Mouse (Mus musculus): ENCODE data around the gene Nfix. TPM values are rescaled to one million over a fixed set of nuclear protein-coding genes. Genes with fewer than 3 reads are reported as not detected.

The Nfix gene
- total and polyA plus RNA-seq, 2 experiments from 2014 or later, result 53.7 to 62.5 TPM

DNA sequence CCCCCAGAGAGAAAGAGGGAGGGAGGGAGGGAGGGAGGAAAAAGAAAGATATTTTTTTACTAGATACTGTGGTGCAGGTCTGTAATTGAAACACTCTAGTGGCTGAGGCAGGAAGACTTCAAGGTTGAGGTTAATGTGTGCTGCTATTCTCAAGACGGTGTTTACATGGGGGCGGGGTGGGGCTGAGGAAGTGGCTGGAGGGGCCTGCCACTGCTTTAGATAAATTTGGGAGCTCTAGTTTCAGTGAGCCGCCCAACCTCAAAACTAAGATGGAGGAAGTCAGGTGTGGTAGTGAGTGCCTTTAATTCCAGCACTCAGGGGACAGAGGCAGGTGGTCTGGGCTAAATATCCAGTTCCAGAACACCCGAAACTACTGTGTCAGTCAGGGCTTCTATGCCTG lies 25.5 kb upstream of the Nfix start:
- Histone ChIP-seq H3K9ac (replicated peaks; ENCODE audit: low read length, poor library complexity, severe bottlenecking) (no peak overlapping the region), H3K27me3 (ENCODE audit: insufficient read depth, low read length) (no peaks in the 10 kb centered on the region), H3K36me3 (ENCODE audit: insufficient read depth, low read length) (no peaks in the 10 kb centered on the region), H3K4me2 (ENCODE audit: low read depth, low read length, poor library complexity, severe bottlenecking) (no peak overlapping the region), H3K4me1 (ENCODE audit: insufficient read depth, low read length) (no peaks in the 10 kb centered on the region), H3K27ac (ENCODE audit: low read depth, low read length) (no peak overlapping the region), H3K9me3 (ENCODE audit: low read length) (no peaks in the 10 kb centered on the region), H3K4me3 (ENCODE audit: low read depth, low read length) (no peak overlapping the region)
- ATAC-seq (ENCODE audit: low FRiP score), result no peak
- WGBS, result 73% methylated on average over 4 of the region's 4 CpGs
- no peak for TF ChIP-seq CTCF (IDR thresholded peaks at IDR 0.05)
- no peak for DNase-seq (ENCODE audit: low spot score)

GRCm38 (mm10) chr8:84823653-84824052 lies 23.5 kb upstream of the Nfix start:
- Histone ChIP-seq H3K4me1 (ENCODE audit: insufficient read depth, low read length) (no peaks in the 10 kb centered on the region), H3K36me3 (ENCODE audit: insufficient read depth, low read length) (no peaks in the 10 kb centered on the region), H3K9ac (replicated peaks; ENCODE audit: low read length, poor library complexity, severe bottlenecking) (no peak overlapping the region), H3K4me2 (ENCODE audit: low read depth, low read length, poor library complexity, severe bottlenecking) (peak overlapping the region; percentile 38), H3K27me3 (ENCODE audit: insufficient read depth, low read length) (no peaks in the 10 kb centered on the region), H3K27ac (ENCODE audit: low read depth, low read length) (no peak overlapping the region), H3K4me3 (ENCODE audit: low read depth, low read length) (peak overlapping the region; percentile 17; the same call in 1 of the 2 replicates), H3K9me3 (ENCODE audit: low read length) (no peaks in the 10 kb centered on the region)
- peak; percentile 87 for DNase-seq (ENCODE audit: low spot score)
- under 1% methylated on average over 18 of the region's 18 CpGs for WGBS
- TF ChIP-seq CTCF (IDR thresholded peaks at IDR 0.05), result peak; percentile 92
- peak; percentile 80 for ATAC-seq (ENCODE audit: low FRiP score)

GRCm38 (mm10) chr8:84822723-84823122 lies 22.6 kb upstream of the Nfix start, which contains the start of gene Dand5:
Gene Dand5 (minus strand): TSS chr8:84822823.
- Histone ChIP-seq H3K9ac (replicated peaks; ENCODE audit: low read length, poor library complexity, severe bottlenecking) (no peak within 1 kb of the TSS), H3K4me1 (ENCODE audit: insufficient read depth, low read length) (no peaks in the 10 kb centered on the region), H3K27ac (ENCODE audit: low read depth, low read length) (no peak within 1 kb of the TSS), H3K4me3 (ENCODE audit: low read depth, low read length) (peak within 1 kb of the TSS; percentile 17; the same call in 1 of the 2 replicates), H3K36me3 (ENCODE audit: insufficient read depth, low read length) (no peaks in the 10 kb centered on the region), H3K4me2 (ENCODE audit: low read depth, low read length, poor library complexity, severe bottlenecking) (peak within 1 kb of the TSS; percentile 38), H3K27me3 (ENCODE audit: insufficient read depth, low read length) (no peaks in the 10 kb centered on the region), H3K9me3 (ENCODE audit: low read length) (no peaks in the 10 kb centered on the region)
- 37% methylated on average over 3 of the region's 3 CpGs for WGBS
- TF ChIP-seq CTCF (IDR thresholded peaks at IDR 0.05), result no peak
- DNase-seq (ENCODE audit: low spot score) (no peak), ATAC-seq (ENCODE audit: low FRiP score) (no peak)

DNA sequence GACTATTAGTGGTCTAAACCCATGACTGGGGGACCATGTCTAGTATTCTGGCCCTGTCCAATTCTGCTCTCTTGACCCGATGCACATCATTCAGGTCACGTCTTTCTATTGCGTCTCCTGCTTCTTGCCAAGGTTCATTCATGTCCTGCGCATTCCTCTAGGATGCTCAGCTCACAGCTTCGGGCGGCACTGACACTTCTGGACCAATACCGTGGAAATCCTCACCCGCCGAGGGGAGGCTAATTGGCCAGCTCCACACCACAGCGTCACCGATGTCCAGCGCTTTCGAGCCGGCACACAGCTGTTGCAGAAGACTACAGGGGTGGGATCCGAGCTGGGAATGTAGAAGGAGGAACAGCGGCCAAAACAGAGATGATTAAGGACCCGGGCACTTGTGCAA lies 16.0 kb upstream of the Nfix start:
- ATAC-seq (ENCODE audit: low FRiP score) (no peak), DNase-seq (ENCODE audit: low spot score) (no peak)

DNA sequence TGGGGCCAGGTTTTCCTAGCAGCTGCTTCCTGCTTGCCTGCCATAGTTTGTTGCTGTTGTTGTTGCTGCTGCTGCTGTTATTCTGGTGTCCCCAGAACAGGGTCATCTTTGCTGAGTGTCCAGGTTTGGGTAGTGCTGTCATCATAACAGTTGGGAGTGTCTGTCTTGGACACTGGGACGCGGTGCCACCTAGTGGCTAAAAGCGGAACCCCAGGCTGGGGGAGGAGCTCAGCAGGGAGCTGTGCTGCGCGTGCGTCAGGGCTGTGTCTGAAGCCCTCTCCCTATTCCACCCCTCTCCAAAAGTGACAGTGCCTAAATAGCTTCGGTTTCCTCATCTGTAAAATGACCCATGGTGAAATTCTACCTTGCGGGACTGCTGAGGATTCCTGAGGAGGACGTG lies 15.4 kb upstream of the Nfix start:
- Histone ChIP-seq H3K4me1 (ENCODE audit: insufficient read depth, low read length) (no peaks in the 10 kb centered on the region), H3K36me3 (ENCODE audit: insufficient read depth, low read length) (no peaks in the 10 kb centered on the region), H3K4me3 (ENCODE audit: low read depth, low read length) (no peak overlapping the region), H3K27ac (ENCODE audit: low read depth, low read length) (no peak overlapping the region), H3K9ac (replicated peaks; ENCODE audit: low read length, poor library complexity, severe bottlenecking) (no peak overlapping the region), H3K4me2 (ENCODE audit: low read depth, low read length, poor library complexity, severe bottlenecking) (no peak overlapping the region), H3K27me3 (ENCODE audit: insufficient read depth, low read length) (no peaks in the 10 kb centered on the region), H3K9me3 (ENCODE audit: low read length) (no peaks in the 10 kb centered on the region)
- whole genome bisulfite sequencing, result 15% methylated on average over 9 of the region's 9 CpGs
- TF ChIP-seq CTCF (IDR thresholded peaks at IDR 0.05), result peak; percentile 94
- DNase-seq (ENCODE audit: low spot score) (peak; percentile 86), ATAC-seq (ENCODE audit: low FRiP score) (peak; percentile 56)

More for the DNA sequence above, 16.0 kb upstream of the Nfix start:
- no peak overlapping the region for H3K4me3 ChIP-seq (ENCODE audit: low read depth, low read length)
- H3K27ac ChIP-seq (ENCODE audit: low read depth, low read length), result no peak overlapping the region
- TF ChIP-seq CTCF (IDR thresholded peaks at IDR 0.05), result no peak
- H3K36me3 ChIP-seq (ENCODE audit: insufficient read depth, low read length), result no peaks in the 10 kb centered on the region
- H3K4me2 ChIP-seq (ENCODE audit: low read depth, low read length, poor library complexity, severe bottlenecking), result no peak overlapping the region
- no peak overlapping the region for H3K9ac ChIP-seq (replicated peaks; ENCODE audit: low read length, poor library complexity, severe bottlenecking)
- WGBS, result 82% methylated on average over 17 of the region's 17 CpGs
- H3K9me3 ChIP-seq (ENCODE audit: low read length), result no peaks in the 10 kb centered on the region
- H3K4me1 ChIP-seq (ENCODE audit: insufficient read depth, low read length), result no peaks in the 10 kb centered on the region
- H3K27me3 ChIP-seq (ENCODE audit: insufficient read depth, low read length), result no peaks in the 10 kb centered on the region

DNA sequence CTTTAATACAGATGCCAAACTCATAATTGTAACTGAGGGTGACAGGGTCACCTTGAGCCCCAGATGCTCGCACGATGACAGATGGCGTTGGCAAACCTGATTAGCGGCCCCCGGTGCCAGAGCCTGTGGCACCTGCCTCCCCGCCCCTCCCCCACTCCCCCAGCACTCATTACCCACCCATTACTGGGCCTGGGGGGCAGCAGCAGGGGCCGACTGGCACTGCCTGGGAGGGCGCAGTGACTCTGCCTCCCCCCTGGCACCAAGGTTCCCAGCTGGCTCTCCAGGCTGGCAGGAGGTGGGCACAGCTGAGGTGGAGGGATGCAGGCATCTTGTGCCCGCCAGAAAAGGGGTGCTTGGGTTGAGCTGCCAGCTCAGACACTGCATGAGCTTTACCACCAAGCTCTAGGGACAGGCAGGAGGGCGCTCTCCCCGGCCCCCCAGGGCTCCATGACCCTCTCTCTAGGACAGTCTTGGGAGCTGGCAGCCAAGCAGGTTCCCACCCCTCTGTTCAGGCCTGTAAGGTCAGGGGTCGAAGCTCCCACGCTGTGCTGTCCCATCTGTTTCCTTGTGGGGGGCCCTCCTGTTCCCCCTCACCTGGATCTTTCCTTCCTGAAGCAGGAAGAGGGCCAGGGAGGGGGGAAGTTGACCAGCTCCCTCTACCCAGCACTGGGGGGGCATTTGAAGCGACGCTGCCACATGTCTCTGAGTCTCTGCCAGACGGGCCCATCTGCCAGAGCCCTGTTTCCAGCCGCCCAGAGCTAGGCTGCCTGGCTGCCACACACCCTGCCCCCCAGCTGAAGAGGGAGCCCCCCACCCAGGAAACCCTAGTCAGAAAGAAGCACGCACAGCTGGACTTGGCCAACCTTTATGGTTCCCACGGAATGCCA lies 14.7 kb upstream of the Nfix start:
- Histone ChIP-seq H3K9ac (replicated peaks; ENCODE audit: low read length, poor library complexity, severe bottlenecking) (no peak overlapping the region; the same call in 1 of the 2 replicates), H3K4me3 (ENCODE audit: low read depth, low read length) (no peak overlapping the region), H3K27ac (ENCODE audit: low read depth, low read length) (no peak overlapping the region), H3K4me1 (ENCODE audit: insufficient read depth, low read length) (no peaks in the 10 kb centered on the region), H3K27me3 (ENCODE audit: insufficient read depth, low read length) (no peaks in the 10 kb centered on the region), H3K4me2 (ENCODE audit: low read depth, low read length, poor library complexity, severe bottlenecking) (no peak overlapping the region), H3K36me3 (ENCODE audit: insufficient read depth, low read length) (no peaks in the 10 kb centered on the region), H3K9me3 (ENCODE audit: low read length) (no peaks in the 10 kb centered on the region)
- TF ChIP-seq CTCF (IDR thresholded peaks at IDR 0.05), result no peak
- 34% methylated on average over 16 of the region's 19 CpGs for WGBS
- peak; percentile 74 for DNase-seq (ENCODE audit: low spot score)
- peak; percentile 7; the same call in 1 of the 2 replicates for ATAC-seq (ENCODE audit: low FRiP score)
